Comparison of ENCODE assay signal across 9 mouse cellular contexts in the genomic region with DNA sequence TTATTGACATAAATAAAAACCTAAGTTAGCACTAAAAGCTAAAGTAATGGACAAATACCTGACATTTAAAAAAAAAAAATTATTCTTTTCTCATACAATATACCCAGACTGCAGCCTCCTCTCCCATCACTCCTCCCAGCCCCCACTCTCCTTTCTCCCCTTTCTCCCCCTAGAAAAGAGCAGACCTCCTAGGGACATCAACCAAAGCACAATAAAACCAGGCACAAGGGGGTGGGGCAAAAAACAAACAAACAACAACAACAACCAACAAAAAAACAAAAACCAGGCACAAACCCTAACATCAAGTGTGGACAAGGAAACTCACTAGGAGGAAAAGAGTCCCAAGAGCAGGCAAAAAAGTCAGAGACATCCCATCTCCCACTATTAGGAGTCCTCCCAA. TPM values are rescaled to one million over a fixed set of nuclear protein-coding genes. Genes with fewer than 3 reads are reported as not detected.
A peak's percentile ranks its signal among the peaks of the same experiment; 100 is the strongest.
DNase-seq lines count a peak whose midpoint lies in the region; ATAC-seq and TF ChIP-seq lines count a peak whose summit lies in the region.
"Had no signal": no experiment of that assay in that cellular context is flagged by ENCODE, and none has a peak within 500 bp of the region (broad histone marks: within the 10 kb centered on the region; RNA-seq: fewer than 3 reads in every experiment).

No protein-coding gene starts in this region.

- H3K4me1 ChIP-seq in heart, adult 2 months (ENCODE audit: control insufficient read depth, insufficient read depth, low read length) = peaks cover 8% of the 10 kb centered on the region
- H3K4me1 ChIP-seq in MEL (ENCODE audit: control insufficient read depth in 1 of 2, insufficient read depth in 2 of 2, low read length in 2 of 2) = peaks cover 0 to 17% of the 10 kb centered on the region in 2 experiments; a peak in 3 of 4 replicates
- peaks cover 14% of the 10 kb centered on the region for H3K4me1 ChIP-seq in heart, postnatal 0 days (ENCODE audit: control insufficient read depth, insufficient read depth)
- peaks cover 7% of the 10 kb centered on the region for H3K4me1 ChIP-seq in midbrain, embryonic 11.5 days (ENCODE audit: control insufficient read depth, insufficient read depth, low read length)

- no peak for TF ChIP-seq POLR2A in heart, adult 2 months (IDR thresholded peaks at IDR 0.05; ENCODE audit: insufficient read depth, low read depth, low read length)
- no peak for TF ChIP-seq POLR2A in MEL (IDR thresholded peaks at IDR 0.05; ENCODE audit: control insufficient read depth in 1 of 2, insufficient read depth in 1 of 2, low read depth in 1 of 2, low read length in 2 of 2, poor library complexity in 1 of 2)

- no peak for TF ChIP-seq RAD21 in MEL (IDR thresholded peaks at IDR 0.05; ENCODE audit: low read depth, low read length)

- peak overlapping the region; percentile 31 for H3K4me2 ChIP-seq in heart, postnatal 0 days (ENCODE audit: low read depth, low read length)
- peak overlapping the region; percentile 15; the same call in 1 of the 2 replicates for H3K4me2 ChIP-seq in midbrain, embryonic 11.5 days

- no peak for TF ChIP-seq EP300 in heart, adult 2 months (IDR thresholded peaks at IDR 0.05; ENCODE audit: insufficient read depth, low read depth, low read length)
- TF ChIP-seq EP300 in MEL (IDR thresholded peaks at IDR 0.05; ENCODE audit: low read depth in 1 of 2, low read length in 2 of 2) = no peak
- no peak for TF ChIP-seq EP300 in heart, postnatal 0 days (IDR thresholded peaks at IDR 0.05; ENCODE audit: low read depth)

- no peak overlapping the region for H3K9ac ChIP-seq in heart, adult 2 months (ENCODE audit: low read depth, low read length)
- H3K9ac ChIP-seq in MEL (ENCODE audit: control insufficient read depth, low read depth, low read length, poor library complexity, severe bottlenecking) = peak overlapping the region; percentile 30
- no peak overlapping the region for H3K9ac ChIP-seq in heart, postnatal 0 days (replicated peaks; ENCODE audit: low read depth, low read length)
- no peak overlapping the region for H3K9ac ChIP-seq in midbrain, embryonic 11.5 days (ENCODE audit: low read length)

- intact Hi-C loops in heart, adult 2 months (cut with DNase I) = loop anchor here (1.0 to 10.0 kb wide), 7 partner anchors 33 to 414 kb away; a partner anchor contains a TSS
- intact Hi-C loops in heart, postnatal 10 days (cut with DNase I) = loop anchor here (2.0 to 10.0 kb wide), 4 partner anchors 75 to 417 kb away; a partner anchor contains a TSS

- no peak for ATAC-seq in heart, postnatal 0 days (ENCODE audit: insufficient read depth, low read depth)
- peak; percentile 25; the same call in 1 of the 2 replicates for ATAC-seq in midbrain, embryonic 11.5 days (ENCODE audit: low FRiP score)

- H3K36me3 ChIP-seq in heart, adult 2 months (ENCODE audit: control insufficient read depth, insufficient read depth, low read length) = peaks cover 20% of the 10 kb centered on the region
- H3K36me3 ChIP-seq in MEL (ENCODE audit: control insufficient read depth in 1 of 2, insufficient read depth in 2 of 2, low read length in 2 of 2) = peaks cover 5 to 17% of the 10 kb centered on the region in 2 experiments; a peak in 3 of 4 replicates
- peaks cover 14% of the 10 kb centered on the region; the same call in 1 of the 2 replicates for H3K36me3 ChIP-seq in heart, postnatal 0 days (replicated peaks; ENCODE audit: control insufficient read depth, insufficient read depth, low read length)
- peaks cover 8% of the 10 kb centered on the region; the same call in 1 of the 2 replicates for H3K36me3 ChIP-seq in midbrain, embryonic 11.5 days (ENCODE audit: control insufficient read depth, insufficient read depth, low read length)

- TF ChIP-seq CTCF in heart, adult 2 months (IDR thresholded peaks at IDR 0.05) = no peak
- TF ChIP-seq CTCF in MEL (IDR thresholded peaks at IDR 0.05 in 2 of 3, conservative IDR thresholded peaks at IDR 0.05 in 1 of 3; ENCODE audit: control insufficient read depth in 1 of 3, insufficient read depth in 1 of 3, low read depth in 2 of 3, low read length in 3 of 3, poor library complexity in 1 of 3, severe bottlenecking in 1 of 3) = no peak
- no peak for TF ChIP-seq CTCF in heart, postnatal 0 days (IDR thresholded peaks at IDR 0.05; ENCODE audit: low read depth)

- no peak for DNase-seq in heart, adult 2 months
- no peak for DNase-seq in heart, postnatal 10 days
- DNase-seq in MEL (ENCODE audit: low read depth, low spot score) = peak; percentile 6
- DNase-seq in heart, postnatal 0 days (ENCODE audit: low spot score) = no peak
- peak; percentile 79 for DNase-seq in midbrain, embryonic 11.5 days (ENCODE audit: low spot score, missing footprints)
- no peak for DNase-seq in urinary bladder, postnatal 10 days (ENCODE audit: low spot score)
- DNase-seq in urinary bladder, postnatal 36 days (ENCODE audit: low spot score in 2 of 2) = no peak
- no peak for DNase-seq in gastrocnemius, adult 8-10 months (ENCODE audit: low spot score in 2 of 2)

- 0 out of 2 replicates have a peak overlapping the region, but pooled peaks have one; percentile 26 for H3K4me3 ChIP-seq in heart, adult 2 months
- H3K4me3 ChIP-seq in MEL (ENCODE audit: control insufficient read depth in 1 of 2, insufficient read depth in 1 of 2, low read depth in 2 of 2, low read length in 2 of 2) = peak overlapping the region; percentile 5 to 52; a peak in 3 of 4 replicates
- peak overlapping the region; percentile 78; the same call in 1 of the 2 replicates for H3K4me3 ChIP-seq in heart, postnatal 0 days (ENCODE audit: low read depth, low read length)
- H3K4me3 ChIP-seq in midbrain, embryonic 11.5 days (ENCODE audit: low read depth, low read length) = no peak overlapping the region

- no peaks in the 10 kb centered on the region for H3K9me3 ChIP-seq in MEL (replicated peaks; ENCODE audit: insufficient read depth, low read length)
- 0 out of 2 replicates have a peak, but pooled peaks cover 3% of the 10 kb centered on the region for H3K9me3 ChIP-seq in heart, postnatal 0 days (replicated peaks; ENCODE audit: control insufficient read depth, low read length)
- H3K9me3 ChIP-seq in midbrain, embryonic 11.5 days (ENCODE audit: control insufficient read depth, low read length) = no peaks in the 10 kb centered on the region

- H3K79me2 ChIP-seq in heart, adult 2 months (replicated peaks; ENCODE audit: control insufficient read depth, insufficient read depth, low read length) = peaks cover 2% of the 10 kb centered on the region; the same call in 1 of the 2 replicates
- H3K79me2 ChIP-seq in MEL (ENCODE audit: control insufficient read depth, insufficient read depth, low read length, poor library complexity) = peaks cover 12% of the 10 kb centered on the region

- H3K27ac ChIP-seq in heart, adult 2 months = peak overlapping the region; percentile 68
- no peak overlapping the region for H3K27ac ChIP-seq in MEL (ENCODE audit: control insufficient read depth, low read depth, low read length)
- H3K27ac ChIP-seq in heart, postnatal 0 days (ENCODE audit: low read depth) = no peak overlapping the region
- H3K27ac ChIP-seq in midbrain, embryonic 11.5 days (ENCODE audit: low read depth, low read length) = no peak overlapping the region
- H3K27ac ChIP-seq: macrophage had no signal

- no peaks in the 10 kb centered on the region for H3K27me3 ChIP-seq in heart, adult 2 months (ENCODE audit: control insufficient read depth, insufficient read depth, low read length)
- peaks cover 0 to 1% of the 10 kb centered on the region in 2 experiments; a peak in 1 of 4 replicates for H3K27me3 ChIP-seq in MEL (ENCODE audit: control insufficient read depth in 1 of 2, insufficient read depth in 2 of 2, low read length in 2 of 2)
- no peaks in the 10 kb centered on the region for H3K27me3 ChIP-seq in heart, postnatal 0 days (ENCODE audit: control insufficient read depth, insufficient read depth, low read length)
- no peaks in the 10 kb centered on the region for H3K27me3 ChIP-seq in midbrain, embryonic 11.5 days (ENCODE audit: control insufficient read depth, insufficient read depth, low read length)

RNA-seq across cellular contexts. Expression of a gene that starts 0.6 kb away (rescaled TPM):
- 100 to 1,000 TPM in 1 of 2 experiments, 10 to 100 TPM in 1; 93.1 to 133 TPM for total RNA-seq in heart, adult 2 months (2021)
- polyA plus RNA-seq in heart, adult 2 months (2012; rRNA removed) = 139 and 144 TPM in 2 replicates
- 100 to 1,000 TPM in 1 of 2 experiments, 10 to 100 TPM in 1; 100.0 to 110 TPM for total RNA-seq in heart, postnatal 10 days (2021)
- 198 and 230 TPM in 2 replicates for total RNA-seq in MEL (2012; rRNA removed)
- polyA plus RNA-seq in MEL (2012; ENCODE audit: insufficient read depth in 1 of 2, insufficient read length in 2 of 2, low read depth in 1 of 2, low replicate concordance in 2 of 2, missing spikeins in 1 of 2) = 100 to 1,000 TPM in 1 of 2 experiments, not detected in 1; 196 TPM
- 18.6 and 46.1 TPM in 2 replicates for total RNA-seq in heart, postnatal 0 days (2014; rRNA removed; ENCODE audit: low replicate concordance)
- 207 and 217 TPM in 2 replicates for polyA plus RNA-seq in heart, postnatal 0 days (2015; fragmentation: Nextera tagmentation; extraction: Ambion mirVana)
- polyA plus RNA-seq in midbrain, embryonic 11.5 days (2014; fragmentation: Nextera tagmentation; extraction: Ambion mirVana) = 245 and 258 TPM in 2 replicates
- total RNA-seq in gastrocnemius, adult 8-10 months (2022) = 100 to 1,000 TPM; 108 to 123 (median 112) TPM

RNA-seq across cellular contexts. Expression of a gene that starts 24.1 kb away (rescaled TPM):
- 1 to 10 TPM; 7.2 to 8.5 TPM for total RNA-seq in heart, adult 2 months (2021)
- polyA plus RNA-seq in heart, adult 2 months (2012; rRNA removed) = 8.0 and 11.0 TPM in 2 replicates
- total RNA-seq in heart, postnatal 10 days (2021) = 10 to 100 TPM; 30.6 to 34.2 TPM
- 0.03 and 0.08 TPM in 2 replicates for total RNA-seq in MEL (2012; rRNA removed)
- under 1 TPM in 1 of 2 experiments, not detected in 1; 0.11 TPM for polyA plus RNA-seq in MEL (2012; ENCODE audit: insufficient read depth in 1 of 2, insufficient read length in 2 of 2, low read depth in 1 of 2, low replicate concordance in 2 of 2, missing spikeins in 1 of 2)
- total RNA-seq in heart, postnatal 0 days (2014; rRNA removed; ENCODE audit: low replicate concordance) = 19.3 and 27.2 TPM in 2 replicates
- 1.9 and 2.1 TPM in 2 replicates for polyA plus RNA-seq in heart, postnatal 0 days (2015; fragmentation: Nextera tagmentation; extraction: Ambion mirVana)
- 10.7 and 12.7 TPM in 2 replicates for polyA plus RNA-seq in midbrain, embryonic 11.5 days (2014; fragmentation: Nextera tagmentation; extraction: Ambion mirVana)
- 1 to 10 TPM; 1.4 to 2.1 (median 1.7) TPM for total RNA-seq in gastrocnemius, adult 8-10 months (2022)

RNA-seq across cellular contexts. Expression of a gene that starts 59.5 kb away (rescaled TPM):
- total RNA-seq in heart, adult 2 months (2021) = 10 to 100 TPM; 42.1 to 50.3 TPM
- 66.1 and 90.0 TPM in 2 replicates for polyA plus RNA-seq in heart, adult 2 months (2012; rRNA removed)
- 10 to 100 TPM; 42.2 to 46.6 TPM for total RNA-seq in heart, postnatal 10 days (2021)
- 17.5 and 17.6 TPM in 2 replicates for total RNA-seq in MEL (2012; rRNA removed)
- 10 to 100 TPM in 1 of 2 experiments, not detected in 1; 45.4 TPM for polyA plus RNA-seq in MEL (2012; ENCODE audit: insufficient read depth in 1 of 2, insufficient read length in 2 of 2, low read depth in 1 of 2, low replicate concordance in 2 of 2, missing spikeins in 1 of 2)
- total RNA-seq in heart, postnatal 0 days (2014; rRNA removed; ENCODE audit: low replicate concordance) = 89.7 and 99.9 TPM in 2 replicates
- polyA plus RNA-seq in heart, postnatal 0 days (2015; fragmentation: Nextera tagmentation; extraction: Ambion mirVana) = 54.8 and 61.2 TPM in 2 replicates
- polyA plus RNA-seq in midbrain, embryonic 11.5 days (2014; fragmentation: Nextera tagmentation; extraction: Ambion mirVana) = 54.1 and 57.9 TPM in 2 replicates
- 10 to 100 TPM; 35.3 to 54.3 (median 47.8) TPM for total RNA-seq in gastrocnemius, adult 8-10 months (2022)

Comparison
In these comparisons a context has a peak if more than half of its experiments do, and no peak if none do; other contexts are left out.
1. DNase-seq: peak in MEL (single experiment) and midbrain, embryonic 11.5 days (single experiment); none in heart, adult 2 months (0 of 2), heart, postnatal 10 days (0 of 2), heart, postnatal 0 days (single experiment), urinary bladder, postnatal 10 days (single experiment), urinary bladder, postnatal 36 days (0 of 2) and gastrocnemius, adult 8-10 months (0 of 2).